Mouse (Mus musculus) heart, embryonic 13.5 days (tissue): ENCODE measurements around the gene Atxn7l1. TPM values are rescaled to one million over a fixed set of nuclear protein-coding genes. Genes with fewer than 3 reads are reported as not detected.
A peak's percentile ranks its signal among the peaks of the same experiment; 100 is the strongest.

Source experiments
- ATAC-seq: fragments of 200-750 bp; cut with Nextera tagmentation; 2 replicates; pipeline ENCODE4 v1.8.0; 2017; ENCODE audit warnings: moderate TSS enrichment; ENCODE audit not compliant: insufficient number of reproducible peaks, low FRiP score, low TSS enrichment; ENCODE audit errors: extremely low read depth
- H3K27ac ChIP-seq: fragments of 300-500 bp; sonication (generic); replicated peaks from 2 replicates; pipeline ENCODE4 v1.5.1; 2015; ENCODE audit warnings: moderate library complexity, mild to moderate bottlenecking, inconsistent platforms
- H3K27me3 ChIP-seq: fragments of 300-500 bp; sonication (generic); replicated peaks from 2 replicates; pipeline ENCODE4 v1.6.1; 2015; ENCODE audit warnings: mild to moderate bottlenecking, inconsistent platforms
- H3K36me3 ChIP-seq: fragments of 300-500 bp; sonication (generic); 2 replicates; pipeline ENCODE4 v1.6.1; 2015; ENCODE audit warnings: mild to moderate bottlenecking, inconsistent platforms
- H3K4me1 ChIP-seq: fragments of 300-500 bp; sonication (generic); 2 replicates; pipeline ENCODE4 v1.6.1; 2015; ENCODE audit warnings: inconsistent platforms
- H3K4me2 ChIP-seq: fragments of 300-500 bp; sonication (generic); 2 replicates; pipeline ENCODE4 v1.6.1; 2015; ENCODE audit warnings: inconsistent platforms, mild to moderate bottlenecking, moderate library complexity
- H3K4me3 ChIP-seq: fragments of 300-500 bp; sonication (generic); 2 replicates; pipeline ENCODE4 v1.5.1; 2015; ENCODE audit warnings: moderate library complexity, mild to moderate bottlenecking, inconsistent platforms
- H3K9ac ChIP-seq: fragments of 300-500 bp; sonication (generic); 2 replicates; pipeline ENCODE4 v1.6.1; 2015; ENCODE audit warnings: inconsistent platforms, mild to moderate bottlenecking, moderate library complexity
- H3K9me3 ChIP-seq: fragments of 300-500 bp; sonication (generic); 2 replicates; pipeline ENCODE4 v1.6.1; 2016; ENCODE audit warnings: inconsistent platforms
- WGBS: fragments of 180-500 bp; shearing (Covaris S2); methylation state at CpG from one replicate; pipeline ENCODE4 v1.1.7; 2015; ENCODE audit warnings: mixed read lengths; 5-methylcytosine and 5-hydroxymethylcytosine counted together
- polyA plus RNA-seq: library from polyadenylated mRNA; unstranded; fragments of >200 nt; fragmentation: Nextera tagmentation; extraction: Ambion mirVana; gene quantifications from 2 replicates; pipeline ENCODE4 v1.2.1, GENCODE M21; 2015

The Atxn7l1 gene
- polyA plus RNA-seq, 1 experiment from 2014 or later: 7.9 TPM

GRCm38 (mm10) chr12:33236344-33237049 is 89.0 kb downstream of the Atxn7l1 start:
- no peak; the same call in 1 of the 2 replicates for ATAC-seq
- peak overlapping the region; percentile 8; the same call in 1 of the 2 replicates for H3K27ac ChIP-seq
- H3K4me1 ChIP-seq: peaks cover 26% of the 10 kb centered on the region
- H3K9me3 ChIP-seq: peaks cover 11% of the 10 kb centered on the region; the same call in 1 of the 2 replicates
- H3K4me3 ChIP-seq: no peak overlapping the region
- no peak overlapping the region for H3K4me2 ChIP-seq
- H3K27me3 ChIP-seq: no peaks in the 10 kb centered on the region
- H3K36me3 ChIP-seq: 0 out of 2 replicates have a peak, but pooled peaks cover 3% of the 10 kb centered on the region
- WGBS: 60% methylated on average over 11 of the region's 11 CpGs
- H3K9ac ChIP-seq: no peak overlapping the region

- Histone ChIP-seq H3K4me1 (peaks cover 29% of the 10 kb centered on the region), H3K9ac (no peak overlapping the region), H3K27ac (no peak overlapping the region), H3K9me3 (peaks cover 11% of the 10 kb centered on the region; the same call in 1 of the 2 replicates), H3K36me3 (0 out of 2 replicates have a peak, but pooled peaks cover 3% of the 10 kb centered on the region), H3K27me3 (no peaks in the 10 kb centered on the region), H3K4me2 (no peak overlapping the region), H3K4me3 (no peak overlapping the region)
- no peak for ATAC-seq
- 55% methylated on average over 5 of the region's 5 CpGs for WGBS
These were observed 89.6 kb downstream of the Atxn7l1 start for GRCm38 (mm10) chr12:33237108-33237507.

DNA sequence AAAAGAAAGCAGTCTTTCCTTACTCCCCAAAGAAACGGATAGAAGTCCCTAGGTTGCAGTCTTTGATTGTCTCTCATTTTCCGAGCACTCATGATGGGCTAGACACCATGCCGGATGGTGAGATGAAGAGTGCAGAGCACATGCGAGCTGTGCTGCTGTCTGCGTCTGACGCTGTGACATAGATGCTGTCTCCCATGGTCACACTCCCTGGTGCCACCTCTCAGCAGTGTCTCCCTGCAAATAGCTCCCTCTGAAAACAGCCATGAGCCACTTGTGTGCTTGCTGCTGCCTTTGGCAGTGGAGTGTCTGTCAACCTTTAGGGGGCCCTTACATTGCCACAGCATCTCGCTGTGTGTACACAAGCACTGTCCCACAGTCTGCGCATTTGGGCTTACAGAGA is 95.2 kb downstream of the Atxn7l1 start:
- peaks cover 11% of the 10 kb centered on the region; the same call in 1 of the 2 replicates for H3K9me3 ChIP-seq
- H3K4me1 ChIP-seq: peaks cover 54% of the 10 kb centered on the region
- H3K4me2 ChIP-seq: no peak overlapping the region
- no peak overlapping the region for H3K9ac ChIP-seq
- no peaks in the 10 kb centered on the region for H3K27me3 ChIP-seq
- 0 out of 2 replicates have a peak overlapping the region, but pooled peaks have one; percentile 43 for H3K27ac ChIP-seq
- ATAC-seq: no peak
- no peak overlapping the region for H3K4me3 ChIP-seq
- 60% methylated on average over 8 of the region's 8 CpGs for WGBS
- H3K36me3 ChIP-seq: 0 out of 2 replicates have a peak, but pooled peaks cover 3% of the 10 kb centered on the region

DNA sequence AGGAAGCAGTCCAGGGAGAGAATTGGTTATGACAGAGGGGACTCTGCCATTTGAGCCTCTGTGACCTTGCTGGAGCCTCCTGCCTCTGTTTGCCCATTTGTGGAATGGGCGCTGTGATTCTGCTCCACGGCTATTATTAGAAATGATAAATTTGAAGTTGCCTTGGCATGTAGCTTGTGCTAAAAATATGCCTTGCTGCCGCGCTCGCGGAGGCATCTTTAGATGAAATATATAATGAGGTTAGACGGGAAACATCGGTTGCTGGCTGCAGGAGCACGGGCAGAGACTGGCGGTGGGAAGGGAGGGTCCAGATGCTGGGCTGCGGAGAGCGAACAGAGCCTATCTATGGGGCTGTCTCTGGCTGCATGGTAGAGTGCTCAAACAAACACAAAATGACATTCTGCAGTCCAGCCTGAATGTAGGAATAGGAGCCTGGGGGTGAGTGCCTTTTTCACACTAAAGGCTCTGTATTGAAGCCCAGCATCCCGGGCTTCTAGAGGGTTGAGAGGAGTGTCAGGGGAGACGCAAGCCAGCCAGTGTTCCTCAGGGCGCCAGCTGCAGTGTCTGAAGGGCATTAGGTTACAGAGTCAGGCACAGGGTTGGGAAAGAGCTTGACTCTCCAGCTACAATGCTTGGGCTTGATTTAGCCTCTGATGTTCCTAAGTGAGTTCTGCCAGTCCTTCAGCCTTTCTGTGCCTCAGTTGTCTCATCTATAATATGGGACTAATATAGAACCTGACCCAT is 96.8 kb downstream of the Atxn7l1 start:
- peak overlapping the region; percentile 60; the same call in 1 of the 2 replicates for H3K9ac ChIP-seq
- H3K27ac ChIP-seq: peak overlapping the region; percentile 82
- 35% methylated on average over 15 of the region's 15 CpGs for WGBS
- H3K4me1 ChIP-seq: peaks cover 54% of the 10 kb centered on the region
- no peaks in the 10 kb centered on the region for H3K27me3 ChIP-seq
- peak overlapping the region; percentile 21 for H3K4me3 ChIP-seq
- peaks cover 11% of the 10 kb centered on the region; the same call in 1 of the 2 replicates for H3K9me3 ChIP-seq
- 0 out of 2 replicates have a peak, but pooled peaks cover 3% of the 10 kb centered on the region for H3K36me3 ChIP-seq
- no peak for ATAC-seq
- peak overlapping the region; percentile 60 for H3K4me2 ChIP-seq

DNA sequence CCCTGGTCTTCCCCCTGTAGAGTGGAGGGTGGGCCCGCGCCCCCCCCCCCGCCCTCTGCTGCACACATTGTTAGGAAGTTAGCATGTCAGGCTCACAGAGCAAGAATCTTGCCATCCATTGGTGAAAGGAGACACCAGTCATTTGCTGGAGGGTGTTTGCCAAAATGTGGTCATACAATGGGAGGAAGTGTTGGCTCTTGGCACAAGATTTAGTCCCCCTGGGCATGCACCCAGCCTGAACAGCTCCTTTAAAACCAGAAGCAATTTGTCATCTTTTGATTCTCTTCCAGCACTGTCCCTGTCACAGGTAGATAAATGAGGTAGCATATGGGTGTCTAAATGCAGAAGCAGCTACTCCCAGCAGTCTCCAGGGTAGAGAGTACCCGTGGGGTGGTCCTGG is 98.0 kb downstream of the Atxn7l1 start:
- no peak for ATAC-seq
- H3K36me3 ChIP-seq: peaks cover 11% of the 10 kb centered on the region
- peaks cover 6% of the 10 kb centered on the region; the same call in 1 of the 2 replicates for H3K9me3 ChIP-seq
- no peak overlapping the region for H3K4me3 ChIP-seq
- 60% methylated on average over 3 of the region's 4 CpGs for WGBS
- H3K27ac ChIP-seq: peak overlapping the region; percentile 82; the same call in 1 of the 2 replicates
- peaks cover 54% of the 10 kb centered on the region for H3K4me1 ChIP-seq
- H3K4me2 ChIP-seq: no peak overlapping the region
- H3K9ac ChIP-seq: peak overlapping the region; percentile 47
- no peaks in the 10 kb centered on the region for H3K27me3 ChIP-seq

DNA sequence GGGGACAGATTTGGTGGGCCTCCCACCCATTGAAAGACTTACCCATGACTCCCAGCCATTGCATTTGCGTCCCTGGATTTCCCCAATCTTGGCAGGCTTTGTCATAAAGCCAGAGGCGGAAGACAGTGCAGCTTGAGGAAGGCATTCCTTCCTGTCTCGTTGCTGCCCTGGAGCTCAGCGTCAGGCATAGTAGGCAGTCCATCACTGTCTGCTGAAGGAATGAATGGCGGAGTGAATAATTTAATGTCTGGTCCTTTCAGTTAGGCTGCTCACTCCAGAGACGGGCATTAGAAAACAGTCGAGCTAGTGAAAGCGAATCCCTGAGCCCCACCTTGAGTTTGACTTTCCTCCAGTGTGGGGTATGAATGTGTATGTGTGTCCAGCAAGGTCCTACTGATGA is 99.4 kb downstream of the Atxn7l1 start:
- Histone ChIP-seq H3K27ac (no peak overlapping the region), H3K36me3 (peaks cover 9% of the 10 kb centered on the region), H3K9ac (no peak overlapping the region), H3K4me2 (no peak overlapping the region), H3K4me3 (no peak overlapping the region), H3K9me3 (no peaks in the 10 kb centered on the region), H3K4me1 (peaks cover 53% of the 10 kb centered on the region), H3K27me3 (no peaks in the 10 kb centered on the region)
- no peak for ATAC-seq
- WGBS: 72% methylated on average over 8 of the region's 8 CpGs

- H3K9me3 ChIP-seq: no peaks in the 10 kb centered on the region
- no peaks in the 10 kb centered on the region for H3K27me3 ChIP-seq
- no peak overlapping the region for H3K9ac ChIP-seq
- peaks cover 9% of the 10 kb centered on the region for H3K36me3 ChIP-seq
- H3K4me2 ChIP-seq: no peak overlapping the region
- WGBS: 91% methylated on average over 5 of the region's 6 CpGs
- H3K27ac ChIP-seq: no peak overlapping the region
- H3K4me1 ChIP-seq: peaks cover 37% of the 10 kb centered on the region
- no peak overlapping the region for H3K4me3 ChIP-seq
- no peak for ATAC-seq
These were observed 102.7 kb downstream of the Atxn7l1 start for GRCm38 (mm10) chr12:33250197-33250596.

DNA sequence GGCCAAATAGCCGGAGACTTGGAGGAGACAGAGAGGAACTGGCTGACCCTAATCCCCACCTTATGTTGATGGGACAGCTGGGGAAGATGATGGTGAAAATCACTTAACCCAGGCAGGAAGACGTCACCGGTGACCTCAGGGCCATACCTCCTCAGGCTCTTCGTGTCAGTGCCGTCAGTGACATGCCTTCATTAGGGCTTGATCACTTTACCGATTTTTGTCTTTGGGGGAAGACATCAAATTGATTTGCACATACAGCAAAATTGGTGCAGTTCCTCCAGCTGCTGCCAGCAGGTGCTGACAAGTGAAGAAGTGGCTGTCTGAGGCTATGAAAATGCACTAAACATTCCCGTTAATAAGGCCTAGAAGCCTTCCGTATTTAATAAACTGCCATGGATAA is 103.9 kb downstream of the Atxn7l1 start:
- 84% methylated on average over 8 of the region's 8 CpGs for WGBS

GRCm38 (mm10) chr12:33252621-33253020 is 105.1 kb downstream of the Atxn7l1 start:
- WGBS: 61% methylated on average over 6 of the region's 6 CpGs
- H3K27ac ChIP-seq: peak overlapping the region; percentile 43; the same call in 1 of the 2 replicates

More for the DNA sequence above, 103.9 kb downstream of the Atxn7l1 start:
- no peak for ATAC-seq
- H3K4me1 ChIP-seq: peaks cover 29% of the 10 kb centered on the region
- no peaks in the 10 kb centered on the region for H3K9me3 ChIP-seq
- H3K27me3 ChIP-seq: no peaks in the 10 kb centered on the region
- no peak overlapping the region for H3K4me3 ChIP-seq
- H3K36me3 ChIP-seq: peaks cover 9% of the 10 kb centered on the region
- H3K27ac ChIP-seq: no peak overlapping the region
- H3K4me2 ChIP-seq: no peak overlapping the region
- no peak overlapping the region for H3K9ac ChIP-seq

DNA sequence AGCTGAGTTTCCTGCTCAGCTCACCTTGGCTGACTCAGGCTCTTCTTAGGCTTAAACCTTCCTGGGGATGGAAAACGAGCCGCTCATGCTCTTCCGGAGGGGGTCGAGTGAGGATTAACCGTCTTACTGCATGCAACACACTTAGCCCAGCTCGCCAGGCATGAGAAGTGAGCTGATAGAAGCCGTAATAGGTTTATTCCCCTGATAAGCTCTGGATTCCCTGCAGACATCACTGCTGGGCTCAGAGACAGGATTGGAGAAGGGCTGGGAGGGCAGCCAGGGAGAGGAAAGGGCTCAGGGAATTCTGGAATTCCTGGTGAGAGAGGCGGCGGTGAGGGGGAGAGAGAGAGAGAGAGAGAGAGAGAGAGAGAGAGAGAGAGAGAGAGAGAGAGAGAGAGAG is 105.7 kb downstream of the Atxn7l1 start:
- 21% methylated on average over 9 of the region's 9 CpGs for WGBS
- no peaks in the 10 kb centered on the region for H3K9me3 ChIP-seq
- no peak for ATAC-seq
- no peaks in the 10 kb centered on the region for H3K27me3 ChIP-seq
- 0 out of 2 replicates have a peak overlapping the region, but pooled peaks have one; percentile 6 for H3K9ac ChIP-seq
- no peak overlapping the region for H3K4me3 ChIP-seq
- H3K27ac ChIP-seq: peak overlapping the region; percentile 43
- H3K4me1 ChIP-seq: peaks cover 20% of the 10 kb centered on the region
- H3K4me2 ChIP-seq: peak overlapping the region; percentile 30; the same call in 1 of the 2 replicates
- H3K36me3 ChIP-seq: peaks cover 9% of the 10 kb centered on the region

More at GRCm38 (mm10) chr12:33252621-33253020, 105.1 kb downstream of the Atxn7l1 start:
- Histone ChIP-seq H3K4me1 (peaks cover 19% of the 10 kb centered on the region), H3K9ac (no peak overlapping the region), H3K36me3 (peaks cover 9% of the 10 kb centered on the region), H3K27me3 (no peaks in the 10 kb centered on the region), H3K4me2 (no peak overlapping the region), H3K4me3 (no peak overlapping the region), H3K9me3 (no peaks in the 10 kb centered on the region)
- ATAC-seq: no peak

- no peak overlapping the region for H3K4me2 ChIP-seq
- 82% methylated on average over 2 of the region's 2 CpGs for WGBS
- peaks cover 38% of the 10 kb centered on the region for H3K4me1 ChIP-seq
- no peaks in the 10 kb centered on the region for H3K9me3 ChIP-seq
- no peak overlapping the region for H3K9ac ChIP-seq
- no peak overlapping the region for H3K27ac ChIP-seq
- H3K36me3 ChIP-seq: peaks cover 2% of the 10 kb centered on the region
- ATAC-seq: no peak
- H3K4me3 ChIP-seq: no peak overlapping the region
- H3K27me3 ChIP-seq: no peaks in the 10 kb centered on the region
These were observed 107.8 kb downstream of the Atxn7l1 start for GRCm38 (mm10) chr12:33255256-33255655.
